Mouse (Mus musculus): ENCODE results near the gene Dolk.

DNA sequence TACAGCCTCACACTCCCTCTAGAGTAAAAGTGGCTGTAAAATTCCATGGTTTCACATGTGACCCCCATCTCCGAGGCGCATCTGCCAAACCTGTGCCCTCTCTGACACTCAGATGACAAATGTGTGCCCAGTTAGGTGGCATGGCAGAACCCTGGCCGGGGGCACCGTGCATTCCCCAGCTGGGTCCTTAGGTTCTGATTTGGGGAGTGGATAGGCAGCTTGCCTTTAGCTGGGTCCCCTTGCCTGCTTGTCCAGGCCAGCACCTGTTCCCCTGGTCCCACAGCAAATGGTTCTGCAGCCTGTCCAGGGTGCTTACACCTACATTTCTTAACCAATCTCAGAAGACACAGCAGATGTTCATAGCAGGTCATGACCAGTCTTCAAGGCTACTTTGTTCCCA, 42.7 kb downstream of the Dolk start:
- TF ChIP-seq CTCF (IDR thresholded peaks at IDR 0.05; ENCODE audit: insufficient read depth, low read depth, low read length) (no peak), POLR2A (IDR thresholded peaks at IDR 0.05; ENCODE audit: insufficient read depth, low read depth, low read length) (no peak)

All from olfactory bulb, adult 2 months (tissue).